Mouse (Mus musculus) fat pad, adult 2 months (tissue): ENCODE data around the gene Tmem132c.

ENCODE experiments used
- DNase-seq: peaks from one replicate; pipeline ENCODE4 v3.0.0-alpha.2; 2011; ENCODE audit warnings: low read depth, low spot score; ENCODE audit errors: extremely low read depth

Gene Tmem132c

DNA sequence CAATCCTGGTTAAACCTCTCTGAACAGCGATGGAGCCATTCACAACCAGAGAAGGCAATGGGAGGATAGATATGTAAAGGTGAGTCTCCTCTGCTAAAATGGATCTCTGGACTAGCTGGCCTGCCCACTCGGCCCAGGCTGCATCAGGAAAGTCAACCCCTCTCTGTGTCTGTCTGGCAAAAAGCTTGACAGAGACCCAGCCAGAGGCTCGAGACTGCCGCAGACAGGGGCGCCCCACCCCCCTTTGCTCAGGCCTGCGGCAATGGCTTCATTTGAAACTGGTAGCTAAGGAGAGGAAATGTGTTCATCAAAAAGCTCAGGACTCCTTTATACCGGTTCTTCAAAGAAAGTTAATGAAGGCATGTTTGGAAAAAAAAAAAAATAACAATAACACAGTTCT lies 156.4 kb downstream of the Tmem132c start:
- DNase-seq, result no peak

DNA sequence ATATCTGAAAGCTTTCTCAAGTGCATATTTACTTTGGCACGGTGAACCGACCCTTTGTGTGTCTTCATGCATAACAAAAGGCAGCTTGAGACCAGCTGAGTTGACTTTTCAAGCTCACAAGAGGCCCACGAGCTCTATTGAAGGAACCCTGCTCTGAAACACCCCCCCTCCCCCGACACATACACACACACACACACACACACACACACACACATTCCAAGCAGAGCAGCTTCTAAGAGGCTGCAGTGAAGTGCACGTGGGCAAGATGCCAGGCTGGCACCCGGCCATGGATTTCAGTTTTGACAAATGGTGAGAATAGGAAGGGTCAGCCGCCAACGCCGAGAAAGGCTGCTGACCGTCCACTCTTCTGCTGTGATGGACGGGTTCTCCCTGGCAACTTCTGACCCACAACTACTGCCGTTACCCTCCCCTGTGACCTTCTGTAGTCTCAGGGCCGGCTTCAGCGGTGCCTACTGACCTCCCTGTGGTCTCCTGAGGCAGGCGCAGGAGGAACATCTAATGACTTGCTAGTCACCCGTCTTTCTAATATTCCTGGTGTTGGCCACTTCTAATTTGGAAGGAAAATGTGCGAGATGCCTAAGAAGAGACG lies 163.9 kb downstream of the Tmem132c start:
- no peak for DNase-seq

DNA sequence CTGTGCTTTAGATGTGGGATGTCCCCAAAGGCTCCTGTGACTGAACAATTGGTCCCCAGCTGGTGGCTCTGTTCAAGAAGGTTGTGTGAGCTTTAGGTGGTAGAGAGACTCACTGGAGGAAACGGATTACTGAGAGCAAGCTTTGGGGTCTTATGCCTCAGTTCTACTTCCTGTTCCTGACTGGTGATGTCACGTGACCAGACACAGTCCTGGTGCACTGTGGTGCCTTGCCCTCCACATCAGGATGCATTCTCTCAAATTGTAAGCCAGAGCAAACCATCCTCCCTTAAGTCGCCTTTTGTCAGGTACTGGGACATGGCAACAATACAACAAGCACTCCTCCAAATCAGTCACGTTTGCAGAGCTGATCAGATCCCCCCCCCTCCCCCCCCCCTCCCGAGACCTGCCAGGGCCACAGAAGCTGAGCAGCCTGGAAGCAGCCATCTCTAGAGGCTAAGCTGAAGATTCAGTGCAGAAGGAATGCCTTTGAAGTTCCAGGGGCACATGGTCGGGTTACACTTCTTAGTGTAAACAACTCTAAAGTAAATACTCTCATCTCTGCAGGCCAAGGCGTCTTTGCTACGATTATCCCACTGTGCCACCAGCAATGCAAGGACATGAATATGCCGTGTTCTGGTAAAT lies 164.5 kb downstream of the Tmem132c start:
- DNase-seq, result no peak

DNA sequence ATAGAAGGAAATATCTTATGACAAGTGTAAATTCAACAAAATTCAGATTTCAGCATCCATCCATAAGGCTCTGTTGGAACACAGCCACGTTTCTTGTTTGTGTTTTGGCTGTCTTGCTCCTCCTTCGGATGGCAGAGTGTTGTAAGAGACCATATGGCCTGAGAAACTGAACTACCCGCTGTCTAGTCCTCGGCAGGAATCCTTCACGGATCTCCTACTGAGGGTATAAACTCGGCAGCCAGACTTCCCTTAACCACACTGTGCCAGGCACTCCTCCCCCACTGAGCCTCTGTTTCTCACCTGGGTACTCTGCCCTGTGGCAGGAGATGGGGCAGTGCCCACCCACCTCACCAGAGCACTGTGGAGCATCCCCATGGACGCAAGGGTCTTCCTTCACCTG lies 174.9 kb downstream of the Tmem132c start:
- no peak for DNase-seq

DNA sequence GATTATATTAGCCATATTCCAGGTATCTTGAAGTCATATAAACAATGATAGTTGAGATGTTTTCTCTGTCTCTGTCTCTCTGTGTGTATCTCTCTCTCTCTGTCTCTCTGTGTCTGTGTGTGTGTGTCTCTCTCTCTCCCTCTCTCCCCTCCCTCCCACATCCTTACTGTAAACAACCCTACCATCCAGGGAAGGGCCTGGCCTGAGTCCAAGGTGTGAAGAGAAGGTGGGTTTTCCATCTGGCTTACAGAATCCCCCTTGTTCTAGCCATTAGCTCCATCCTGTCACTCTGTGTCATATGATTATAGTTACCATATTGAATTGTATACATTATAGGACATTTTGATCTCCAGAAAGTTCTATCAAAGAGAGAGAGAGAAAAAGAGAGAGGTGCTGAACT lies 182.3 kb downstream of the Tmem132c start:
- no peak for DNase-seq

DNA sequence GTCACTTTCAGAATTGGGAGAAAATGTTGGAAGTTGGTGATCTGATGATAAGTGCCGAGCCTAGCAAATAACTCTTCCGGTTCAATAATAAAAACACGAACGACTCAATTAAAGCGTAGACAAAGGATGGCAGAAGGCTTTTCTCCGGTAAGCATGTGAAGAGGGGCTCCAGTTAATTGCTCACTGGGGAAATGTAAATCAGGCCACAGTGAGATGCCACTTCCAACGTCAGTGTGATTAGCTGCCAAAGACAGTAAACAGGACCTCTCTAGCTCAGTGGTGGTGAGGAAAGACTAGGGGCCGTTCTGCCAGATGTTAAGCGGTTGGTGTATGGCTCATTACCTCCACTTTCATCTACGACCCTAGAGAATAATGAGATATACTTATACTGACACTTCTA lies 187.5 kb downstream of the Tmem132c start:
- no peak for DNase-seq

DNA sequence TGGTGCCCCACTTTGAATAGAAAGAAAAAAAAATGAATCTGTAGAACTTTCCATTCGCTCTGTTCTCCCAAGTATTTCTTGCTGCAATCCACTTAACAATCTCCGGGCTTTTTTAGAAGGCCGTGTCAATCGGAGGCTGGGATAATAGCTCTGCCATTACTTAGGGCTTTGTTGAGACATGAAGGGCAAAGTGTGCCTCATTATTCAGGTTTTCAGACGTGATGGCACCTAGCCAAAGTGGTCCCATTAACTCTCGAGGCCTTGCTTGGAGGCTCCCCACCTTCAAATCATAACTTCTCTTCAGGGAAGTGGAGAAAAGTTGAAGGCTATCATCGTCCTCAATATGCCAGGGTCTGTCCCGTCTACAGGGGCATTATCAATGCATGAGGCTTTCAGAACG lies 190.0 kb downstream of the Tmem132c start:
- DNase-seq, result no peak

DNA sequence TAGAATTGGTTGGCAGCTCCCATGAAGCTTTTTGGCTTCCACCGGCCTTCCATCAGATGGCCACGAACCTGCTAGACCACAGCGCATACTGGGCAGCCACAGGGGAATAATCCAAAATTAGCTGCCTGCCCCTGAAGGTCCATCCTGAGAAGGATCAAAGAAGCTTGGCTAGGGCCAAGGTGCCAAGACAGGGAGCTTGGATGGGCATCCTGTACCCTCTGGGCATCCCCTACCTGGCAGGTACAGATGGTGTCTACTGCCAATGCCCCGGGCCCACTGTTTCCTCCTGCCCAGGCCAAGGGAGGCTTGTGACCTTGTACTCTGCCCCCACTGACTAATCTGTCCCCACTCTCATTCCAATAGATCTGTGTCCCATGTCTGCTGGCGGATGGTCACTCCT lies 195.2 kb downstream of the Tmem132c start:
- no peak for DNase-seq

DNA sequence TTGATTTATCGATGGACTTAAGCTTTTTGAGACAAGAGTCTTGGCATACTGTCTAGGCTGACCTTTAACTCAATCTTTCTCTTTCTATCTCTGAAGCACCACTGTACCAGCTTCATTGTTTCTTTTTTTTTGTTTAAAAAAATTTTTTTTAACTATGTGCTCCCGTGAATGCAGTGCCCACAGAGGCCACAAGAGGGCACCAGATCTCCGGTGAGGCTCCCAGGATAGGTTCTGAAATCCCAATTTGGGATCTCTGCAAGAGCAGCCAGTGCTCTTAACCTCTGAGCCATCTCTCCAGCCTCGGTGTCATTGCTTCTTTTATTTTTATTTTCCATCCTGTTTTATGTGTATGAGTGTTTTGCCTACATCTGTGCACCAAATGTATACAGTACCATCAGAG lies 197.0 kb downstream of the Tmem132c start:
- DNase-seq, result no peak

DNA sequence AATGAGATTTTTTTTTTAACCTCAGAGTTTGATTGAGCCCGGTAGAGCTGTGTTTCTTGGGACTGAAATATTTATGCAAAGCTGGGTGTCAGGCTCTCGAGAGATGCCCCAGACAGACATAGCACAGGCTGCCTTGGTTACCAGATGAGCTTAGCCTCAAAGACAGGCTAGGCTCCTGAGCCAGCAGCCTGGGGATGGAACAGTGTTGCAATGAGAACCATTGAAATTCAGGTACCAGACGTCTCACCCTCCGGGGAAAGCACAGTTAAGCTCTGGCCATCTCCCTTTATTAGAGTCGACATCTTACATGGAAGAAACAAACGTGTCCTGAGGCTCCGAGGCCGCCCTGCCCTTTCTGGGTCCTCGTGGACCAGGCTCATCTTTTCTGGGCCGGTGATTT lies 200.4 kb downstream of the Tmem132c start:
- DNase-seq, result no peak

DNA sequence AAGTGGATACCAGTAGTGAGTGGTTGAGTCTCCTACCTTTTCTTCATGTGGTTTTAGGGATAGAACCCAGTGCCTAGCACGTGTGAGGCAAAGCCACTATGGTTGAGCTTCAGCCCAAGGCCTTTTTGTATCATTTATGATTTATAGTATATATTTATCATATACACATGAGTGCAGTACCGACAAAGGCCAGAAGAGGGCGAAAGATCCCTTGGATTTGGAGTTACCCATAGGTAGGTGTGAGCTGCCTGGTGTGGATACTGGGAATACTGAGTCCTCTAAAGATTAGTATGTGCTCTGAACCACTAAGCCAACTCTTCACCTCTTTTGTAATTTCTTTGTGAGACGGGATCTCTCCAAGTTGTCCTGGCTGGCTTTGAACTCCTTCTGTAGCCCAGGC lies 212.0 kb downstream of the Tmem132c start:
- DNase-seq, result no peak

DNA sequence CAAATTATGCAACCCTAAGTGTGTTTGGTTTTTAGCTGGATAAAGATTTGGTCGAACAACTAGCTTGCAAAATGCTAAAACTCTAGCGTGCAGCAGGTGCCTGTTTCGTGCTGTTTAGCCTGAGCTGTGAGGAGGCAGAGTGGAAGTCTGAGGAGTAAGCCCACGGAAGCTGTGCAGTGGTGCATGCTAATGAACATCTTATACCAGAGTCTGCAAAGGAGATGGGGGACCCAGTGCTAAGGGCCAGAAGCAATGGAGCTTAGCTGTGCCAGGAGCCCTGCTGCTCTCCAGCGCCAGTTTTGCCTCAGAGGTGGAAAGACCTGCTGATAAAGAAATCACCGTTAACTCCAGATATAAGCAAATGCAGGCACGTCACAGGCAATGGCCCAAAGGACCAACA lies 212.5 kb downstream of the Tmem132c start:
- no peak for DNase-seq

DNA sequence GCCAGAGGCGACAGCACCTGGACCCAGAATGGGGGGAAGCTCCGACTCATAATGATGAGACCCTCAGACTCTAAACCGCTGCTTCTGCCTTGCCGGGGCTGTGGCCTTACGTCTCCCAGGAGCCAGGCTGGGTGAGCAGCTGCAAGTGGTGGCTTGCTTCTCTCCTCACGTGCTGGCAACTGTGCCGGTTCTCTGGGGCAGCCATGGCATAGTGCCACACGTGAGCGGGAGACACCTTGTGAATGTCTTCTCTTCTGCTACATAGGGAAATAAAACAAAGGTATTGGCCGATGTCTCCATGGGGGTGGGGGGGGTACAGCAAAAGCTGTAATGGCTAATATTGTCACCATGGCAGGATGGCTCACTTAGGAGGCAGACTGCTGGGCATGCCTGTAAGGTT lies 214.5 kb downstream of the Tmem132c start:
- DNase-seq, result no peak

DNA sequence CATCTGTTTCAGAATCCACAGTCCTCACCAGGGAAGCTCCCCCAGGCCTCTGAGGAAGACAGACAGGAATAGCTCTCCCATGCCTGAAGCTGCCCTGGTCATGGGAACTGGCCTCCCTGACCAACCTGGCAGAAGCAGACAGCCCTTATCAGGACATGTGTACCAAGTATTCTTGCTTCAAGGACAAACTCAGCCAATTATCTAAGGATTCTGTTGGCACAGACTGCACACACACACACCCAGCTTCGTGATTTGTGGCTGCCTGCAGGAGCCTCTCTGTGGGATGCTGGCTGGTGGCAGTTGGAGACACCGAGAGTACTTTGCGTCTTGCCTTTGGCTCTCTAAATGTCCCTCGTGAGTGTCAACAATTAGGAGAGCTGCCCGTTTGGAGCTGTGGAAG lies 226.5 kb downstream of the Tmem132c start:
- no peak for DNase-seq

DNA sequence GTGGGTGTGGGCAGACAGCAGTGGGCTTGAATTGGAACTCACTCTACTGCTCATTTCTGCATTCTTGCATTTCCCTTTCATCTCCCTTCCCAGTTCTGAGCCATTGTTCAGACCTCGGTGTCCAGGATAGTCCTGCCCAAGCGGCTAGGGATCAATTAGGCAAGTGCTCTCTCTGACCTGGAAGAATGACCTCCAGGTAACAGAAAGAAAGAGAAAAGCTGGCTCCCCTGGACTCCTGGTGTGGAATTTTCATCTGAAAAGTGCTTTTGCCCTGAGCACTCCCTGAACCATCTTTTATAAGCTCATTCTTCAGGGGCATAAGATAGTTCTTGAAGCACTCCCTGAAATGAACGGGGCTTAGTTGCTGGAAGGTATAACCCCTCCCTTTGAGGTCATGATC lies 228.7 kb downstream of the Tmem132c start:
- DNase-seq, result no peak

DNA sequence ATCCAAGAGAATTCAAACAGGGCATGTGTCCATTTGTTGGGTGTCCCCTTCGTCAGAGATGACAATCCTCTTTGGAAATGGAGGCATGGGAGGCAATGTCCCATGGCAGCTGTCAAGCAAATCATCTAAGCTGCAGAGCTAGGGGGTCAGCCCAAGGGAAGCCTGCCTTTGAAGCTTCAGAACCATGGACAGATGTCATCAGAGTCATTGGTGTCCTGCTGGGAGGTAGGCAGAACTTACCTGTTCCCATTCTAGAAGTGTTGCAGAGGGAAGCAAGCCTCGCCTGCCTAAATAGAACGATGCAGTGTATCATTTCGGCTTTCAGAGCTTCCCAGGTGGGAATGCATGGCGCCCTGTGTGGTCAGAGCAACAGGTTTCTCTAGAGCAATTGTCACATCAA lies 230.3 kb downstream of the Tmem132c start:
- DNase-seq, result no peak

DNA sequence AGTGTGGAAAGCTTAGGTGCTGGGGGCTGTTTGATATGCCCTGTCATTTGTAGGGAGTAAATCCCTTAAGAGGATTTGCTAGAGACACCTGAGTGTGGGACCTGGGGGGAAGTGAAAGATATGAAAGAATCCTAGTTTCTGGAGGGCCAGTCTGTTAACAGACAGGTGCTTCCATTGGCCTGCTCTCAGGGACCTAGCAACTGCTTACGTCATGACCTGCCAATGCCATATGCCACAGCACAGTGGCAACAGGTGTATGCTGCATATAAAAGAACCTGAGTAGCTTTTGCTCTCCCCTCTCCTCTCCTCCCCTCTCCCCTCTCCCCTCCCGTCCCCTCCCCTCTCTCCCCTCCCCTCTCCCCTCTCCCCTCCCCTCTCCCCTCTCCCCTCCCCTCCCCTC lies 232.1 kb downstream of the Tmem132c start:
- DNase-seq, result no peak

DNA sequence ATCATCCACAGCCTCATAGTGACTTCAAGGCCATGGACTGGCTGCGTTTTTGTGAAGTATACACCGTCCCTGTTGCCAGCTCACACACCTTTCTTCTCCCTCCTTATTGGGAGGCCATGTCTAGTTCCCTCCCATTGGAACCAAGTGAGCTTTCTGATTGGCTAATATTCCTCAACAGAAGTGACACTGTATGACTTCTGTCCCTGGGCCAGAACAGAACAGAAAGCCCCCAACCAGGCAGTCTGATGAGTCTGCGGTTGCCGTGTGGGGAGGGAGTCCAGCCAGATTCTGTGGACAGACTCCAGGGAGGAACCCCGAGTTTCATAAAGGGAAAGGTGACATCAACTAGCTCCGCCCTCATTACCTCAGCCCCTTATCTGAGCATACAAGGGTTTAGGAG lies 233.2 kb downstream of the Tmem132c start:
- DNase-seq, result no peak

DNA sequence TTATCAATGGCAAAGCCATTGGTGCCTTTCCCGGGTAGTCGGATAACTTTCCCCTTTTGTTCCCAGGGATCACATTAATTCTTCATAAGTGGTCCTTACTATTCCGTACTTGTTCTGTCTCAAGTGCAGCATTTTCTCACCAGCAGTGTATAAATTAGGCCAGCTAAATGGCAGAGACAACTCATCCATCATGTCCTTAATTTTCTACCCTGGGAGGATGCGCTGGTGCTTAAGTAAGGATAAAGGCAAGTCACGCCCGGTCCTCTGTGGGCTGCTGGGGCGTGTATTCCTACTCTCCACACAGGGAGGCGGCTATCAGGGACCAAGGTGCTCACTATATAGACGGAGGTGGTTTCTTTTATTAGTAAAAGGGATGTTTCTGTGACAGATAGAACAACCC lies 236.2 kb downstream of the Tmem132c start:
- no peak for DNase-seq

DNA sequence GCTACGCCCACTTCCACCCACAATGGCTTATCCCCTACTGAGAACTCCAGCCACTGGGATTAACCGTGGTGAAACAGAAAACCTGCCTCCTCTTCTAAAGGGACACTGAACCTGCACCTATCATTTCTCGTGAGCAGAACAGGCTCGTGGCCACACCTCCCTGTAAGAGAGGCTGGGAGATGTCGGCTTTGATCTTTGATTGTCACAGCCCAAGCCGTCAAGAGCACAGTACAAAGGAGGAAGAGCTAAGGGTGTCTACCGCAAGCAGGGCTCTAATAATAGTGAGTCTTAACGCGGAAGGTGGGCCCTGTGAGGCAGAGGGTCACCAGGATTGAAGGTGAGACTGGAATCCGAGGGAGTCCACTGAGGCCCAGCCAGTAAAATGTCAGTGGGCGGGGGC lies 236.7 kb downstream of the Tmem132c start:
- no peak for DNase-seq

DNA sequence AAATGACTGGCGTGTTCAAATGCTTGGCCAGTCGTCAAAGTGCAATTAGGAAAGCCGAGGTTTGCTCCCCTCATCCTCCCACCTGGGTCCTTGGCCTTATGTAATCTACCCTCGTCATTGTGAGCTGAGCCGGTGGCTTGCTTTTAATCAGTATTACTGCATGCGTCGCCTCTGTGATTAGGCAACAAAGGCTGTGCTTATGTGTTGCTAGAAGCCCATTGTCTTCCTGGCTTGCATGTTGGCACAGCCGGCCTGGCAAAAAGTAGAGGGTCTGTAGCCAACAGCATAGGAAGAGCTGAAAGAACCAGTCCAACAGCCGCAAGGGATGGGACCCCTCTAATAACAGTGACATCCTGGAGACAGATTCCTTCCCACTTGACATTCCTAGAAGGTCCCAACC lies 239.3 kb downstream of the Tmem132c start:
- DNase-seq, result no peak

DNA sequence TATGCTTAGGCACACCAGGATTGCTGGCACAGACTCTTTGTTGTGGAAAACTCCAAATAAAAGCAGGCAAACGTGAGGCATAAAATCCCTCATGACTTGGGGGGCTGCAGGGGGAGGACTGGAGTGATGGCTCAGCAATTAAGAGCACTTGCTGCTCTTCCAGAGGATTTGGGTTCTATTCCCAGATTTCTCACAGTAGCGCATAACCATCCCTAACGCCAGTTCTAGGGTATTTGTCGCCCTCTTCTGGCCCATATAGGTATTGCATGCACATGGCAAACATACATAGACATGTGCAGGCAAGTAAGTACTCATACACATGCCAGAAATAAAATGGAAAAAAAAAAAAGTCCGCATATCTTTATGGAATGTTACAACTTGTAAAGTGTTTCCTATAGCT lies 239.8 kb downstream of the Tmem132c start:
- no peak for DNase-seq

DNA sequence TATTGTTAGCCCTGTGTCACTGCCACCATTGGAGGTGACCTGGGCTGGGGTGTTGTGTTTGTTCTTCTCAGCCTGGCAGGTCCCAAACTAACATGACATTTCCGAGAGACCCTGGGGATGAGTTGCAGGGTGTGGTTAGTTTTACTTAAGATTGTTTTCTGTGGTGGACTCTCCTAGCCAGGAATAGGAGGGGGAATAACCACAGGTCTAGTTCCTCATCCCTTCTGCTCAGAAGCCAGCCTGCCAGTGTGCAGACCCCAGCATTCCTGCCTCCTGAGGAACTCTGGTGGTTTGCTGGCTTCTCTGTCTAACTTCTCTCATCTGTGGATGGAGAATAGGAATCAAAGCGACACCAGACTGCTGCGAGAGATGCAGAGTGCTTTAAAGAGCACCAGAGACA lies 240.7 kb downstream of the Tmem132c start:
- no peak for DNase-seq
